Mouse (Mus musculus): ENCODE data around the gene Rapgef5. TPM values are rescaled to one million over a fixed set of nuclear protein-coding genes. Genes with fewer than 3 reads are reported as not detected.

Gene Rapgef5
- polyA plus RNA-seq, 1 experiment from 2014 or later, result 6.3 TPM

GRCm38 (mm10) chr12:117669610-117670400, 153.5 kb downstream of the Rapgef5 start:
- H3K27ac ChIP-seq, result no peak overlapping the region
- H3K4me3 ChIP-seq, result no peak overlapping the region
- peaks cover 28% of the 10 kb centered on the region for H3K4me1 ChIP-seq
- no peaks in the 10 kb centered on the region for H3K27me3 ChIP-seq (ENCODE audit: low read depth, poor library complexity, severe bottlenecking)
- WGBS, result 79% methylated on average over 10 of the region's 10 CpGs
- no peaks in the 10 kb centered on the region for H3K9me3 ChIP-seq (replicated peaks)
- no peaks in the 10 kb centered on the region for H3K36me3 ChIP-seq
- no peak for DNase-seq (ENCODE audit: low spot score)

- DNase-seq (ENCODE audit: low spot score), result no peak
- H3K36me3 ChIP-seq, result no peaks in the 10 kb centered on the region
- WGBS, result 86% methylated on average over 2 of the region's 2 CpGs
- H3K27ac ChIP-seq, result no peak overlapping the region
- no peak overlapping the region for H3K4me3 ChIP-seq
- H3K9me3 ChIP-seq (replicated peaks), result no peaks in the 10 kb centered on the region
- peaks cover 16% of the 10 kb centered on the region for H3K4me1 ChIP-seq
- no peaks in the 10 kb centered on the region for H3K27me3 ChIP-seq (ENCODE audit: low read depth, poor library complexity, severe bottlenecking)
These were observed 156.9 kb downstream of the Rapgef5 start for GRCm38 (mm10) chr12:117673188-117673587.

GRCm38 (mm10) chr12:117674511-117674910, 158.2 kb downstream of the Rapgef5 start:
- Histone ChIP-seq H3K36me3 (no peaks in the 10 kb centered on the region), H3K27me3 (ENCODE audit: low read depth, poor library complexity, severe bottlenecking) (no peaks in the 10 kb centered on the region), H3K9me3 (replicated peaks) (no peaks in the 10 kb centered on the region), H3K4me1 (0 out of 2 replicates have a peak, but pooled peaks cover 5% of the 10 kb centered on the region), H3K27ac (no peak overlapping the region), H3K4me3 (no peak overlapping the region)
- WGBS, result 96% methylated on average over 2 of the region's 2 CpGs
- DNase-seq (ENCODE audit: low spot score), result no peak

- no peak overlapping the region for H3K4me3 ChIP-seq
- peaks cover 16% of the 10 kb centered on the region for H3K4me1 ChIP-seq
- H3K9me3 ChIP-seq (replicated peaks), result no peaks in the 10 kb centered on the region
- no peaks in the 10 kb centered on the region for H3K36me3 ChIP-seq
- DNase-seq (ENCODE audit: low spot score), result no peak
- no peak overlapping the region for H3K27ac ChIP-seq
- no peaks in the 10 kb centered on the region for H3K27me3 ChIP-seq (ENCODE audit: low read depth, poor library complexity, severe bottlenecking)
- 90% methylated on average over 4 of the region's 4 CpGs for WGBS
These were observed 160.0 kb downstream of the Rapgef5 start for GRCm38 (mm10) chr12:117676265-117676664.

- Histone ChIP-seq H3K4me1 (peaks cover 25% of the 10 kb centered on the region), H3K27ac (no peak overlapping the region), H3K9me3 (replicated peaks) (no peaks in the 10 kb centered on the region), H3K27me3 (ENCODE audit: low read depth, poor library complexity, severe bottlenecking) (no peaks in the 10 kb centered on the region), H3K4me3 (no peak overlapping the region), H3K36me3 (no peaks in the 10 kb centered on the region)
- DNase-seq (ENCODE audit: low spot score), result no peak
- WGBS, result 85% methylated on average over 3 of the region's 3 CpGs
These were observed 162.6 kb downstream of the Rapgef5 start for GRCm38 (mm10) chr12:117678916-117679315.

- WGBS, result 69% methylated on average over 4 of the region's 4 CpGs
- H3K27ac ChIP-seq, result no peak overlapping the region
- peaks cover 34% of the 10 kb centered on the region for H3K4me1 ChIP-seq
- H3K4me3 ChIP-seq, result no peak overlapping the region
- H3K36me3 ChIP-seq, result no peaks in the 10 kb centered on the region
- no peaks in the 10 kb centered on the region for H3K9me3 ChIP-seq (replicated peaks)
- no peak for DNase-seq (ENCODE audit: low spot score)
- no peaks in the 10 kb centered on the region for H3K27me3 ChIP-seq (ENCODE audit: low read depth, poor library complexity, severe bottlenecking)
These were observed 163.5 kb downstream of the Rapgef5 start for GRCm38 (mm10) chr12:117679795-117680194.

GRCm38 (mm10) chr12:117681273-117681672, 165.0 kb downstream of the Rapgef5 start:
- H3K4me3 ChIP-seq, result no peak overlapping the region
- DNase-seq (ENCODE audit: low spot score), result no peak
- H3K27me3 ChIP-seq (ENCODE audit: low read depth, poor library complexity, severe bottlenecking), result no peaks in the 10 kb centered on the region
- H3K9me3 ChIP-seq (replicated peaks), result no peaks in the 10 kb centered on the region
- WGBS, result 85% methylated on average over 4 of the region's 4 CpGs
- H3K4me1 ChIP-seq, result peaks cover 35% of the 10 kb centered on the region
- H3K36me3 ChIP-seq, result no peaks in the 10 kb centered on the region
- no peak overlapping the region for H3K27ac ChIP-seq

- H3K36me3 ChIP-seq, result no peaks in the 10 kb centered on the region
- whole genome bisulfite sequencing, result 67% methylated on average over 2 of the region's 2 CpGs
- H3K4me1 ChIP-seq, result peaks cover 37% of the 10 kb centered on the region
- no peak overlapping the region for H3K27ac ChIP-seq
- no peak for DNase-seq (ENCODE audit: low spot score)
- H3K9me3 ChIP-seq (replicated peaks), result no peaks in the 10 kb centered on the region
- 0 out of 2 replicates have a peak, but pooled peaks cover 4% of the 10 kb centered on the region for H3K27me3 ChIP-seq (ENCODE audit: low read depth, poor library complexity, severe bottlenecking)
- H3K4me3 ChIP-seq, result no peak overlapping the region
These were observed 167.1 kb downstream of the Rapgef5 start for GRCm38 (mm10) chr12:117683377-117683776.

GRCm38 (mm10) chr12:117683984-117684383, 167.7 kb downstream of the Rapgef5 start:
- no peak overlapping the region for H3K4me3 ChIP-seq
- H3K27me3 ChIP-seq (ENCODE audit: low read depth, poor library complexity, severe bottlenecking), result 0 out of 2 replicates have a peak, but pooled peaks cover 4% of the 10 kb centered on the region
- H3K27ac ChIP-seq, result 0 out of 2 replicates have a peak overlapping the region, but pooled peaks have one; percentile 42
- peaks cover 43% of the 10 kb centered on the region for H3K4me1 ChIP-seq
- H3K9me3 ChIP-seq (replicated peaks), result no peaks in the 10 kb centered on the region
- 27% methylated on average over 3 of the region's 3 CpGs for WGBS
- DNase-seq (ENCODE audit: low spot score), result no peak
- H3K36me3 ChIP-seq, result no peaks in the 10 kb centered on the region

GRCm38 (mm10) chr12:117684788-117685187, 168.5 kb downstream of the Rapgef5 start:
- H3K36me3 ChIP-seq, result no peaks in the 10 kb centered on the region
- no peak for DNase-seq (ENCODE audit: low spot score)
- H3K4me3 ChIP-seq, result no peak overlapping the region
- 0 out of 2 replicates have a peak, but pooled peaks cover 11% of the 10 kb centered on the region for H3K27me3 ChIP-seq (ENCODE audit: low read depth, poor library complexity, severe bottlenecking)
- WGBS, result 26% methylated on average over 3 of the region's 3 CpGs
- peaks cover 50% of the 10 kb centered on the region for H3K4me1 ChIP-seq
- H3K27ac ChIP-seq, result no peak overlapping the region
- no peaks in the 10 kb centered on the region for H3K9me3 ChIP-seq (replicated peaks)

- Histone ChIP-seq H3K4me1 (peaks cover 44% of the 10 kb centered on the region), H3K4me3 (no peak overlapping the region), H3K9me3 (replicated peaks) (no peaks in the 10 kb centered on the region), H3K27ac (no peak overlapping the region), H3K27me3 (ENCODE audit: low read depth, poor library complexity, severe bottlenecking) (0 out of 2 replicates have a peak, but pooled peaks cover 13% of the 10 kb centered on the region), H3K36me3 (no peaks in the 10 kb centered on the region)
- DNase-seq (ENCODE audit: low spot score), result no peak
These were observed 169.1 kb downstream of the Rapgef5 start for GRCm38 (mm10) chr12:117685336-117685735.

- no peaks in the 10 kb centered on the region for H3K9me3 ChIP-seq (replicated peaks)
- H3K4me3 ChIP-seq, result no peak overlapping the region
- H3K27me3 ChIP-seq (ENCODE audit: low read depth, poor library complexity, severe bottlenecking), result 0 out of 2 replicates have a peak, but pooled peaks cover 13% of the 10 kb centered on the region
- H3K4me1 ChIP-seq, result peaks cover 33% of the 10 kb centered on the region
- H3K36me3 ChIP-seq, result no peaks in the 10 kb centered on the region
- no peak for DNase-seq (ENCODE audit: low spot score)
- WGBS, result 85% methylated on average over 3 of the region's 3 CpGs
- H3K27ac ChIP-seq, result no peak overlapping the region
These were observed 170.5 kb downstream of the Rapgef5 start for GRCm38 (mm10) chr12:117686732-117687131.

- Histone ChIP-seq H3K36me3 (no peaks in the 10 kb centered on the region), H3K27ac (peak overlapping the region; percentile 84), H3K27me3 (ENCODE audit: low read depth, poor library complexity, severe bottlenecking) (0 out of 2 replicates have a peak, but pooled peaks cover 13% of the 10 kb centered on the region), H3K4me3 (peak overlapping the region; percentile 57), H3K9me3 (replicated peaks) (no peaks in the 10 kb centered on the region), H3K4me1 (peaks cover 38% of the 10 kb centered on the region)
- WGBS, result 5% methylated on average over 32 of the region's 32 CpGs
- peak; percentile 81 for DNase-seq (ENCODE audit: low spot score)
These were observed 172.6 kb downstream of the Rapgef5 start for GRCm38 (mm10) chr12:117688655-117689548.

Measured in limb, embryonic 10.5 days (tissue).